Mouse (Mus musculus) spleen, adult 10 weeks (tissue): ENCODE results near the gene Baat. TPM values are rescaled to one million over a fixed set of nuclear protein-coding genes. Genes with fewer than 3 reads are reported as not detected.

Source experiments
- polyA plus RNA-seq: library from polyadenylated mRNA; stranded (reverse); fragments of 350-450 nt; fragmentation: Illumina TruSeq; extraction: RNeasy Lipid Tissue Mini Kit (QIAGEN cat#74804); gene quantifications from one replicate; pipeline ENCODE4 v1.2.3, GENCODE M21; 2015; ENCODE audit warnings: low replicate concordance; ENCODE audit not compliant: insufficient read depth

Baat gene
- 0.19 TPM for polyA plus RNA-seq

DNA sequence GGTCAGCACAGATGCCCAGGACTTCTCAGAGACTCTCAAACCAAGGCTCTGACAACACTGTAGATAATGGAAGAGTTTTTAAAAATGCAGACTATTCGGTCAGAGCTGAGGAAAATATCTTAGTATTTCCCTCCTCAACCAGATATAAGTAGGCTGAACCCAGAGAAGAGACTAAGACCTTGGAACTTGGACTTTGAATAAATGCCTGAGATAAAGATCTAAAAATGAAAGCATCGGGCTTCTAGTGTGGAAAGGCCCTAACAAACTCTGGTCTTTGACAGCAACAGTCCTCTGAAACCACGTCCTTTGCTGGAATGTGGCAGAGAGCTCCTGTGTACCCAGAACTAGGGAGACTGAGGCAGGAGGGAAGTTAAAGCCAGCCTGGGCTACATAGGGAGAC lies at the start of gene Baat:
Gene Baat (minus strand): TSS at position 172 of the 400 bp plus-strand sequence.

DNA sequence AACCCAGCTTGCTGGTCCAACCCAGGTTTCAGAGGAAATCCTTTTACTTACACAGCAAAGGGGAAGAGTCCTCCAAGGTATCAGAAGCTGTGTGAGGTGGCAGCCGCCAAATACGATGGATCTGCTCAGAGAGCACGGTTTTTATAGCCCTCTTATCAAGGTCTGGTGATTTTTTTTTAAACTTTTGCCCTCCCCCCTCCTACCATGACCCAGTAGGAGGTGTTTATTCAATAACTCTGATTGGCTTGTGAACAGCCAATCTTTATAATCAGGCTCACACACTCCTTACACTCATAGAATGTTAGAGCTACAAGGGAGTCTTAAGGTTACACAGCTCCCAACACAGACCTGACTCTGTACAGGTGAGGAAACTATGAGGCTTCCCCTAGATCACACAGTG lies 43.0 kb upstream of the Baat start, which contains the start of gene Aldob:
Gene Aldob (minus strand): TSS at position 164 of the 400 bp plus-strand sequence.

GRCm38 (mm10) chr4:49520572-49521340 lies 14.4 kb upstream of the Baat start, which contains the start of the genes Mrpl50 and Zfp189:
Mrpl50 (minus strand) TSS chr4:49521093.
Zfp189 (plus strand) TSS chr4:49521176.

DNA sequence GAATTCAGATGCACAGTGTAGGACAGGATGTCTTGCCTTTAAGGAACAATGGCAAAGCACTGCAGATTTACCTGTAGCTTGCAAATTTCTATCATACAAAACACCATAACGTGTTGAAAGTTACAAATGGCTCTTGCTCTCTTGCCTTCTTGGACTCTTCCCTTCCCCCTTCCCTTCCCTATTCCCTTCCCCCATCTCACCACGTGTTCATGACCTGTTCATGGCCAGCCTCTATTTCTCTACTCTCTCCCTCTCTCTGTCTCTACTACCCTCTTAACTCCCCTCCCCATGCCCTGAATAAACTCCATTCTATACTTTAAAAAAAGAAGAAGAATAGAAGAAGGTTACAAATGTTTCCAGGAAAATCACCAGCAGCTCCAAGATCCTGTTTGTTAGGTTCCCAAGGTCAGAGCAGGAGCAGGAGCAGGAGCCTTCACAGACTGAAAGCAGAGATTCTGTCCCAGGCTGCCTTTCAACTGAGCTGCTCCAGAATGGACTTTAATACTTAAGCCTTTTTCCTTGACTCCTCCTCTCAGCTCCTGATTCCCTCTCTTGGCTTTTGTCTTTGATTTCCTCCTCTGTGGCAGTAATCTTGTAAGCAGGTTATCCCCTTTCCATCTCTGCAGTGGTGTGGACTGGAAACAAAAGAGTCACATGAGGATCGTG lies 32.8 kb downstream of the Baat start, which contains the start of gene Acnat1:
Gene Acnat1 (minus strand): TSS at position 478 of the 666 bp plus-strand sequence.

Other genes starting within 250 kb of the Baat start
- not detected for gene Acnat2, start 98.4 kb downstream of the Baat start, polyA plus RNA-seq
- gene Acnat1, start 32.6 kb downstream of the Baat start, polyA plus RNA-seq: not detected
- gene Mrpl50, start 14.5 kb upstream of the Baat start, polyA plus RNA-seq: 33.0 TPM
- 7.5 TPM for gene Zfp189, start 14.6 kb upstream of the Baat start, polyA plus RNA-seq
- 0.15 TPM for gene Aldob, start 43.0 kb upstream of the Baat start, polyA plus RNA-seq
- gene Tmem246, start 91.3 kb upstream of the Baat start, polyA plus RNA-seq: 1.7 TPM
- gene Rnf20, start 125.4 kb upstream of the Baat start, polyA plus RNA-seq: 116 TPM
- not detected for gene Ppp3r2, start 175.5 kb upstream of the Baat start, polyA plus RNA-seq